Mouse (Mus musculus) gastrocnemius, adult 2 months (tissue): Measurements from ENCODE around the gene Atl1. TPM values are rescaled to one million over a fixed set of nuclear protein-coding genes. Genes with fewer than 3 reads are reported as not detected.

ENCODE experiments used
- DNase-seq: peaks from one replicate; pipeline ENCODE4 v3.0.0; 2022
- H3K27ac ChIP-seq: fragments of 200-600 bp; 2 replicates; pipeline ENCODE4 v1.8.1; 2022; ENCODE audit warnings: mild to moderate bottlenecking
- H3K4me3 ChIP-seq: fragments of 200-600 bp; 2 replicates; pipeline ENCODE4 v1.8.1; 2022; ENCODE audit warnings: mild to moderate bottlenecking, moderate library complexity
- CTCF ChIP-seq: fragments of 200-600 bp; IDR thresholded peaks from 2 replicates; pipeline ENCODE4 v1.8.1; 2022; ENCODE audit warnings: antibody characterized with exemption, mild to moderate bottlenecking, moderate library complexity
- intact Hi-C: fragments of 180-260 bp; cut with DNase I; formaldehyde crosslinking; loops from one replicate; pipeline ENCODE4 v1.15.1; 2025
- long read RNA-seq, 2 experiments: library from polyadenylated mRNA; stranded (forward); transcript quantifications; one replicate each; pipeline ENCODE4 v2.0.0; 2021
- total RNA-seq, 2 experiments: library from RNA; stranded (reverse); gene quantifications; 2 replicates each; pipeline ENCODE4 v1.2.3; 2021

Atl1 gene
- 1 to 10 TPM; 2.1 to 2.2 TPM for total RNA-seq
- long read RNA-seq, experiment 1, partial matches to known transcripts: 0 of 3 reads
- long read RNA-seq, experiment 1, other reads (novel, unspliced or antisense): 3 of 3 reads
- long read RNA-seq, experiment 2: 0 reads

DNA sequence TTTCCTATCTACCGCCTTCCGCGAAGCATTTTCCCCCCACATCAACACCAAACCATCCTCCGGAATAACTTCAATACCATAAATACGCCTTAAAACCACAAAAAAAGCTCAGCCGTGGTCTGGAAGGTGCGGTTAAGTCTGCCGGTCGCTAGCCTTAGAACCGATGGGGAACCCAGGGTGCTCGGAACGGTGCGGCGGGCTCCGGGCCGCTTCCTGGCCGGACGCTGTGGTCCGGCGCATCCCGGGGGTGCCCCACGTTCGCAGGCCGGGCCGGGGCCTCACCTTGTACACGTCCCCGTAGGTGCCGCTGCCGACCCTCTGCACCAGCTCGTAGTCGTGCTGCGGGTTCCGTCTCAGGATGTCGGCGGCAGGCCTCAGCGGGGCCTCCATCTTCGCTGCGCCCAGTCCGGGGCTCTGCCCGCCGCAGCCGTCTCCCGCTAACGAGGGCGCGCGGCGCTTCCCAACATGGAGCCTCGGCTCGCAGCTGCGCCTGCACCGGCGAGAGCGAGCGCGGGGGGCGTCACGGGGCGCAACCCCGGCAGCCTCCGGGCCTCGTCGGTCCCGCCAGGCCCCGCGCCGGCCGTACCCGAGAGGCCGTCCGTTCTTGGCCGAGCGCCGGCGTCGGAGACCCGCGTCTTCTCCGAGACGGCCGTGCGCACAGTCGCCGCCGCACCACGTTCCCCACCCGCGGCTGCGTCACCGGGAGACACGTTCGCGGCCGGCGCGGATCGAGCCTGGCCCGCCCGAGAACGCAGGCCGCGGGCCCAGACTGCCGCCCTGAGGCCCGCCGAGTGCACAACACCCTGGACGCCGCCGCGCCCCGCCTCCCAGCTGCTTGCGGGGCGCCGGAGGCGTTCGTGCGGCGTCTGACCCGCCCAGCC lies at the start of gene Atl1, which contains the start of gene Map4k5:
Atl1 (plus strand) TSS at position 244 of the 881 bp plus-strand sequence.
Map4k5 (minus strand) TSS at position 830 of the 881 bp plus-strand sequence.
- DNase-seq: peak; percentile 95
- peak within 1 kb of the TSS; percentile 99 for H3K27ac ChIP-seq
- intact Hi-C loops: loop anchor here (1.0 to 5.0 kb wide), 2 partner anchors 40 to 135 kb away; no protein-coding TSS in a partner anchor
- H3K4me3 ChIP-seq: peak within 1 kb of the TSS; percentile 93
- peak; percentile 96 for TF ChIP-seq CTCF

DNA sequence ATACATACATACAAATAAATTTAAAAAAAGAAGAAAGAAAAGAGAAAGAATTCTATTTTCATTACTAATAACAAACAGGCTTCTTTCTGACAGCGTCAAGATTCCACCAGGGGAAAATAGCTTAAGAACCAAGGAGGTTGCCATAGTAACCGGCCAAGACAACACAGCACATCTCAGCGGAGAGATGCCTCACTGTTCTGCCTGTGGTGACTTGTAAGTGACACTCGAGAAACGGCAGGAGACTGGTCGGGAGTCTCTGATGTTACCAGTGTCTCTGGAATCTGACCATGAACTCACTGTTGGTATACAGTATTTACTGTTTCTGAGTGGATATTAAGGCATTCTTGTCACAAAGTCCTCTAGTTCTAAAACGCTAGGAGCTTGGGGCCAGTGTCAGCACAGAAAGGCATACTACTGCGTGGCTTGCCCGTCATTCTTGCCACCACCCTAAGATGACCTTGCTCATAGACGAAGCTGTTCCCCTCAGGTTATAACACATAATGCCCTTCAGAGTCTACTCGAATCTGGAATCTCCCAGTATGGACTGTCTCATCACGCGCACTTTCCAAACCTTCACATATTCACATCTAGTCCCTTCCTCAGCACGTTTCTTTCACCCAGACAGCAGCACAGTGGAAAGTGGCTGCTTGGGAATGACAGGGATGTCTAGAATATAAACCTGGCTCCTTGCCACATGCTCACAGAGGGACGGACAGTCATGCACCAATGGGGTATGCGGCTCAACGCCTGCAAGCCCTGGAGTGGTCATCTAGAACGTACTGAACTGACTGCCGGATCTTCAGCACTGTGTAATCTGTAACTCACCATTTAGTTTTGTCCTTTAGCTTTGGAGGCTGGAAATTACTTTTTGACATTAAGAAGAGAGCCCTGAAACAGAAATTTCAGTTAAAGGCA lies 48.6 kb upstream of the Atl1 start:
- Histone ChIP-seq H3K4me3 (no peak overlapping the region), H3K27ac (no peak overlapping the region)
- TF ChIP-seq CTCF: no peak
- no peak for DNase-seq
- intact Hi-C loops: no loop called here

DNA sequence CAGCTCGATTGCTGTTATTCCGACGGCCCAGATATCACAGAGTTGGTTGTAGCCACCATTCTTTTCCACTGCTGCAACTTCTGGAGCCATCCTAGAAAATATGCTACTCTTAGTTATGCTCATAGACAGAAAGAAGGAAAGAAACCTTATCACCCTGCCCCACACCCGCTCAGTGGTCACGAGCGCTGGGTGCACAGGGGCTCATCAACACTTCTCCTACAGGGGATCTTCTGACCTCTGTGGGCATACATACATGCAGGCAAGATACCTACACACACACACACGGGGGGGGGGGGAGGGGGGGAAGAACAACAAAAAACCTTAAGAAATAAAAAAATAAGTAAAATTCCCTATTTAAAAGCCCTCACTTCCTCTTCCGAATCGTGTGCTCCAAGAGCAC lies 46.7 kb upstream of the Atl1 start:
- no peak for TF ChIP-seq CTCF

DNA sequence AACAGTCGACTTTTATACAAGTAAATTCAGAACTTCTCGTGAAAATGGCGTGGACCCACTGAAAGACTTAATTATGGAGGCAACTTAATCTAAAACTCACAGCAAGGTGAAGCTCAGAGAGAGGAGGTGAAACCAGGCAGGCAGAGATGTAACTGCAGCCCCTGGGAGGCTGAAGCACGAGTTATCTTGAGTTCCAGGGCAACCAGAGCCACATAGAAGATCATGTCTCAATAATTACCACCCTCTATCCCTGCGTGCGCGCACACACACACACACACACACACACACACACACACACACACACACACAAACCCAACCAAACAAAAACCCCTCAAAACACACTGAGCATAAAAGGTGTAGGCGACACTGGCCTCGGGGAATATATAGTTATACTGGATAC lies 45.9 kb upstream of the Atl1 start:
- no peak for TF ChIP-seq CTCF
- no peak overlapping the region for H3K27ac ChIP-seq
- no peak for DNase-seq
- intact Hi-C loops: no loop called here
- no peak overlapping the region for H3K4me3 ChIP-seq

More for the DNA sequence above, 46.7 kb upstream of the Atl1 start:
- Histone ChIP-seq H3K27ac (no peak overlapping the region), H3K4me3 (no peak overlapping the region)
- intact Hi-C loops: no loop called here
- DNase-seq: no peak

DNA sequence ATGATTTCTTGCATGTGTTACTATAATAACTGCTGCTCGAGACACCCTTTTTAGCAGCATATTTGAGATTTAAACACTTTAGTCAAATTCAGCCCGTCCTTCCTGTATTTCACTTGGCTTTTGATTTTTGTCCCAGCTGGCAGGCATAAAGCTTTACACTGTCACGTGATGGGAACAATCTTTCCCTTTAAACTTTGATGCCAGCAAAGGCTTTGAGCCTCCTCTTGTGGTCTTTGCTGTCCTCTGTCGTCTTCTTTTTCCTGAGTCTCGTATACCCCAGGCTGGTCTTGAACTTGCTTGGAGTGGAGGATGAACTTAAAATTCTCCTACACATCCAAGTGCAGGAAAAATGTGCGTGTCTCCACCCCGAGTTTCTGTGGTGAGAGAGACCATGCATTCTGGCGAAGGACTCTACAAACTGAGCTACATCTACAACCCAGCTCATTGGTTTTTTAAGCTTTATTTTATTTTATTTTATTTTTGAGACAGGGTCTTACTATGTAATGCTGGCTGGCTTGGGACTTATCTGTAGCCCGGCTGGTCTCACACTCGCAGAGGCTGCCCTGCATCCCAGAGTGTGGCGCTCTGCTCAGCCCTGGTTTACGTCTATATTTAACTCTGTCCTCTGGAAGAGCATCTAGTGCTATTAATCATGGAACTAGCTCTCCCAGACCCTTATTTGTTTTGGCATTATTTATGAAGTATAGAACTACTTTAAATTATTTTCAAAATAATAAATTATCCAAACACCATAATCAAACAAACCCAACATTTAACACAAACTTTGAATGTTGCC lies 44.1 kb upstream of the Atl1 start:
- Histone ChIP-seq H3K4me3 (no peak overlapping the region), H3K27ac (no peak overlapping the region)
- TF ChIP-seq CTCF: no peak; the same call in 1 of the 2 replicates
- DNase-seq: no peak
- intact Hi-C loops: no loop called here

DNA sequence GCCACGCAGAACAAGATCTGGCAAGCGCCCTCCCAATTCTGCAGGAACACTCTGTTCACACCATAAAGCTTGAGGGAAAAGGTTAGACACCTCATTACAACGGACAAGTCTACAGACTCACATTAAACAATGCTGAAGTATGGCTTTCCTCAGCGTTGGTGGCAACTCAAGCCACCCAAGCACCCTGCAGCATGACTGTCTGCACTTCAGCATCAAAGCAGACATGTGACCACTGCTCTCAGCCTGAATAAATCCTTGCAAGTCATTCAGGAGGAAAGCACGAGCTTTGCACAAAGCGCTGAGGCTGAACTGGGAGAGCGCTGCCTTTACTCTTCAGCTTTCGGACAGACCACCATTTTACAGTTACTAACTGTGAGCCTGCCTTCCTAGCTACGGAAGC lies 40.1 kb upstream of the Atl1 start:
- no peak overlapping the region for H3K4me3 ChIP-seq
- TF ChIP-seq CTCF: no peak
- intact Hi-C loops: loop anchor here (5.0 kb wide), 1 partner anchor 40 kb away; the partner anchor contains the start of genes Atl1 and Map4k5
- no peak overlapping the region for H3K27ac ChIP-seq
- no peak for DNase-seq

DNA sequence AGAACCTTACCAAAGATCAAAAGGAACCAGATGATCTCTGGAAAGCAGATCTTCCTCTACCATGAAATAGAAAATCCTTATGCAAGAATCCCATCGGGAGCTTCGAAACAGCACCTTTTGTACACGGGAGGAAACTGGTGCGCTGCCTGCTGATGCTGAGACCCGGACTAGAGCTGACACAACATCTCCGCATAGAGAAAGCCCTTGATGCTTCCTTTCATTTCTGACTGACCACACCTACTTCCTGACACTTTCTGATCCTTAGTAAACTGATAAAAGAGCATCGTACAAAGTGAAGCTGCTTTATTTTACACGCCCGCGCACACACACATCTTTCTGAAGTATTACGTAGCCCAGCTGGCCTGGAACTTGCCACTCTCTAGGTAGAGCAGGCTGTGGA lies 39.0 kb upstream of the Atl1 start:
- TF ChIP-seq CTCF: no peak
- no peak overlapping the region for H3K27ac ChIP-seq
- intact Hi-C loops: loop anchor here (5.0 kb wide), 1 partner anchor 39 kb away; the partner anchor contains the start of genes Atl1 and Map4k5
- H3K4me3 ChIP-seq: no peak overlapping the region; the same call in 1 of the 2 replicates
- DNase-seq: no peak

DNA sequence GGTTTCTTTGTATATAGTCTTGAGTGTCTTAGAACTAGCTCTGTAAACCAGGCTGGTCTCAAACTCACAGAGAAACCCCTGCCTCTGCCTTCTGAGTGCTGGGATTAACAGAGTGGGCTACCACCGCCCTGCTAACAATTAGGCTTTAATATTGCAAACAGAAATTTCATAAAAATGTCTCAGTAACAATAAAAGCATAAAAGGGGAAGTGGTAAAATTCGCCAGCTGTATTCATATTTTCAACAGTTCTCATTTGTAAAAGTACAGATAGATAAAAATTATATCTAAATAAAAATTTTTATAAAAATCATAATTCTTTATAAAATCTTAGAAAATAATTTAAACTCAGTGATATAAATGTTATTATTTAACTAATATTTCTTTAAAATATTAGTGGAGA lies 38.5 kb upstream of the Atl1 start:
- no peak overlapping the region for H3K27ac ChIP-seq
- intact Hi-C loops: loop anchor here (5.0 kb wide), 1 partner anchor 38 kb away; the partner anchor contains the start of genes Atl1 and Map4k5

DNA sequence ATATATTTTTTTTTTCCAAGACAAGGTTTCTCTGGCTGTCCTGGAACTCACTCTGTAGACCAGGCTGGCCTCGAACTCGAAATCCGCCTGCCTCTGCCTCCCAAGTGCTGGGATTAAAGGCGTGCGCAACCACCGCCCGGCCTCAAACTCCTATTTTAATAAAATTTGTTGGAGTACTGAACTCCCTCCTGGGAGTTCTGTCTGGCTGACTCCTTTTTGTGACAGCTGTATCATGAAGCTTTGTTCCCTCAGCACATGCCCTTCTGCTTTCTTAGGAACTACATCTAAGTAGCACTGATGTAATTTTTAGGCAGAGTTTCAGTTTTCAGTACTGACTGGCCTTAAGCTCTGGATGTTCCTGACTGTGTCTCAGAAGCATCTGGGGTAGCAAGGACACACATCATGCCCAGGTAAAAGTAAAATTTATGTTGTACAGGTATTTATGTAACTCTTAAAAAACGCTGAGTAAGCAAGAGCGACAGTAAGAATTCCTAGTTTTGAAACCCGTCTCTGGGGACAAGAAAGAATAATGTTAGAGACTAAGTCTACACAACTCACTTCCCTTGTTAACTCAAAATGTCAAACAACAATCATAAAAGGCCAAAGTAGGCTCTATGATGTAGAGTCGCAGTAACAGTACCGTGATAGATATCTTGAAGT lies 36.6 kb upstream of the Atl1 start:
- DNase-seq: no peak
- intact Hi-C loops: no loop called here
- Histone ChIP-seq H3K4me3 (no peak overlapping the region), H3K27ac (no peak overlapping the region)
- TF ChIP-seq CTCF: no peak

More for the DNA sequence above, 38.5 kb upstream of the Atl1 start:
- DNase-seq: no peak
- TF ChIP-seq CTCF: no peak
- no peak overlapping the region for H3K4me3 ChIP-seq

DNA sequence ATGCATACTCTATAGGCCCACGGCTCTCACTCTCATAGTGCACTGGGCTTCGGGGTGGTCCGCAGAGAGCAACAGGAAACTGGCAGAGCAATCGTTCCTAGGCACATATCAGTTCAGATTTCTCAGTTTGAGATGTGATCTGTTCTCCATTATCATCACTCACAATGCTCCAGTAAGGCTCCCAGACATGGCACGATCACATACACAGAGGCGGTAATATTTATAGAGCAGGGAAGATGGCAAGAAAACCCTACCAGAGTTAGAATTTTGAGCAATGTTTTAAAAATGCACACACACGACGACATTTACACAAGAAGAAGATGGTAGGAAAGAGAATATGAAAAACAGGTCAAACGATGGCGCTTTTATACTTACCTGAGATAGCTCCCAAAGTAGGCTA lies 36.0 kb upstream of the Atl1 start:
- intact Hi-C loops: no loop called here
- DNase-seq: no peak
- TF ChIP-seq CTCF: no peak
- no peak overlapping the region for H3K4me3 ChIP-seq
- no peak overlapping the region for H3K27ac ChIP-seq

DNA sequence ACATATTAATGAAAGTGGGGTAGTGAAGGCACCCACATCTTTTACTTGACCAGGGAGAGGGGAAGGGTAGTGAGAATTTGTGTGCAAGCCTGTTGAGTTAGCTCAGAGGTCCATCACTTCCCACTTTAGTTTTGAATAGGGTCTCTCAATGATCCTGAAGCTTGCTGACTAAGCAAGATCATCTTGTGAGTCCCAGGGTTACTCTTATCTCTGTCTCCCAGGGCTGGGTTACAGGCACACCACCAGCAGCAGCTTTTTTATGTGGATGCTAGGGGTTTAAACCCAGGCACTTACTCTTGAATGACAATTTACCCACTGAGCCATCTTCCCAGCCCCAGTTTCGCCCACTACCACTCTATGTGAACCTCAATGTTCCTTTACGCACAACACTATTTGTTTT lies 34.8 kb upstream of the Atl1 start:
- DNase-seq: no peak
- no peak for TF ChIP-seq CTCF
- Histone ChIP-seq H3K27ac (no peak overlapping the region), H3K4me3 (no peak overlapping the region)
- intact Hi-C loops: no loop called here
